Comparison of ENCODE assay signal across 11 mouse cellular contexts in the genomic region with DNA sequence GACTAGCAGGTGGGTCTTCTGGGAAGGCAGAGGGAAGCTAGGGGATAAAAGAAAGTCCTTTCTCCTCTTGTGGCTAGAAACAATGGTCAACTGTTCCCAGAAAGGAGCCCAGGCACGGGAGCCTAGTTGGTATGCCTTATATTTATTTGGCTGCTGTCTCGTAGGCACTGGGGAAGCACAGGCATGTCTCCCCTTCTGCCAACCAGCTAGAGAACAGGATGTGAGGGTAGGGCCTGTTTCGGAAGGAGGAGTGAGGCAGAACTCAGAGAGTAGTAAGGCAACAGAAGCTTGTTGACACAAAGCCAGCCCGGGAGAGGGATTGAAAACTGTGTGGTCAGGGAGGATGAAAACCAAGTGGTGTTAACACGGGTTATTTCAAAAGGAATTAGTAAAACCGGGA.
DNase-seq lines count a peak whose midpoint lies in the region; ATAC-seq and TF ChIP-seq lines count a peak whose summit lies in the region.
"Had no signal": no experiment of that assay in that cellular context is flagged by ENCODE, and none has a peak within 500 bp of the region (broad histone marks: within the 10 kb centered on the region; RNA-seq: fewer than 3 reads in every experiment).

No protein-coding gene starts in this region.

- no peak for TF ChIP-seq POLR2A in thymus, adult 2 months (IDR thresholded peaks at IDR 0.05; ENCODE audit: control insufficient read depth, extremely low read depth, insufficient read depth, low read length, poor library complexity)

- H3K27ac ChIP-seq in heart, embryonic 11.5 days (ENCODE audit: low read depth, low read length), result no peak overlapping the region
- peak overlapping the region; percentile 49; the same call in 1 of the 2 replicates for H3K27ac ChIP-seq in lung, embryonic 16.5 days (ENCODE audit: low read length)
- H3K27ac ChIP-seq in forebrain, embryonic 14.5 days (ENCODE audit: low read depth, low read length), result peak overlapping the region; percentile 46; the same call in 1 of the 2 replicates
- H3K27ac ChIP-seq in neural tube, embryonic 15.5 days (replicated peaks), result peak overlapping the region; percentile 30; the same call in 1 of the 2 replicates
- no peak overlapping the region for H3K27ac ChIP-seq in thymus, adult 2 months (ENCODE audit: control insufficient read depth, insufficient read depth, low read length)

- H3K9me3 ChIP-seq in heart, embryonic 11.5 days (replicated peaks; ENCODE audit: control insufficient read depth, low read length), result no peaks in the 10 kb centered on the region
- H3K9me3 ChIP-seq in lung, embryonic 16.5 days (ENCODE audit: control insufficient read depth, low read length), result no peaks in the 10 kb centered on the region
- no peaks in the 10 kb centered on the region for H3K9me3 ChIP-seq in forebrain, embryonic 14.5 days (replicated peaks; ENCODE audit: control insufficient read depth, low read length)
- H3K9me3 ChIP-seq in neural tube, embryonic 15.5 days (replicated peaks), result no peaks in the 10 kb centered on the region

- H3K4me3 ChIP-seq in heart, embryonic 11.5 days (ENCODE audit: low read depth, low read length), result no peak overlapping the region
- H3K4me3 ChIP-seq in lung, embryonic 16.5 days (ENCODE audit: low read length), result no peak overlapping the region
- no peak overlapping the region for H3K4me3 ChIP-seq in forebrain, embryonic 14.5 days (ENCODE audit: low read depth, low read length)
- H3K4me3 ChIP-seq in neural tube, embryonic 15.5 days (replicated peaks), result no peak overlapping the region
- no peak overlapping the region for H3K4me3 ChIP-seq in thymus, adult 2 months (ENCODE audit: control insufficient read depth, insufficient read depth, low read length)

- no peaks in the 10 kb centered on the region for H3K36me3 ChIP-seq in heart, embryonic 11.5 days (ENCODE audit: control insufficient read depth, insufficient read depth, low read length)
- no peaks in the 10 kb centered on the region for H3K36me3 ChIP-seq in lung, embryonic 16.5 days (ENCODE audit: control insufficient read depth, insufficient read depth, low read length)
- H3K36me3 ChIP-seq in forebrain, embryonic 14.5 days (ENCODE audit: control insufficient read depth, insufficient read depth, low read length), result no peaks in the 10 kb centered on the region
- H3K36me3 ChIP-seq in neural tube, embryonic 15.5 days, result no peaks in the 10 kb centered on the region
- no peaks in the 10 kb centered on the region for H3K36me3 ChIP-seq in thymus, adult 2 months (ENCODE audit: control insufficient read depth, insufficient read depth, low read length)

- no peak overlapping the region for H3K9ac ChIP-seq in heart, embryonic 11.5 days (ENCODE audit: low read depth, low read length)
- no peak overlapping the region for H3K9ac ChIP-seq in lung, embryonic 16.5 days (ENCODE audit: low read length)
- no peak overlapping the region for H3K9ac ChIP-seq in forebrain, embryonic 14.5 days (ENCODE audit: low read length)
- H3K9ac ChIP-seq in neural tube, embryonic 15.5 days (replicated peaks), result no peak overlapping the region

- no peak for ATAC-seq in heart, embryonic 11.5 days (replicated peaks; ENCODE audit: insufficient number of reproducible peaks, low FRiP score, low TSS enrichment)
- peak; percentile 24; the same call in 1 of the 2 replicates for ATAC-seq in lung, embryonic 16.5 days (ENCODE audit: low read depth)
- no peak for ATAC-seq in forebrain, embryonic 14.5 days
- ATAC-seq in neural tube, embryonic 15.5 days (ENCODE audit: low FRiP score), result no peak

- H3K4me2 ChIP-seq in heart, embryonic 11.5 days, result 0 out of 2 replicates have a peak overlapping the region, but pooled peaks have one; percentile 7
- no peak overlapping the region; the same call in 1 of the 2 replicates for H3K4me2 ChIP-seq in lung, embryonic 16.5 days (ENCODE audit: low read depth, low read length)
- H3K4me2 ChIP-seq in forebrain, embryonic 14.5 days (ENCODE audit: low read length), result no peak overlapping the region
- H3K4me2 ChIP-seq in neural tube, embryonic 15.5 days, result no peak overlapping the region

- TF ChIP-seq CTCF in thymus, adult 2 months (IDR thresholded peaks at IDR 0.05; ENCODE audit: borderline replicate concordance, control insufficient read depth, extremely low read depth, insufficient read depth, low read length, poor library complexity), result no peak

- H3K4me1 ChIP-seq in heart, embryonic 11.5 days (ENCODE audit: control insufficient read depth, insufficient read depth, low read length), result peaks cover 7% of the 10 kb centered on the region
- H3K4me1 ChIP-seq in lung, embryonic 16.5 days (replicated peaks; ENCODE audit: control insufficient read depth, insufficient read depth, low read length), result peaks cover 10% of the 10 kb centered on the region
- peaks cover 9% of the 10 kb centered on the region; the same call in 1 of the 2 replicates for H3K4me1 ChIP-seq in forebrain, embryonic 14.5 days (ENCODE audit: control insufficient read depth, insufficient read depth, low read length)
- H3K4me1 ChIP-seq in neural tube, embryonic 15.5 days, result peaks cover 11% of the 10 kb centered on the region
- H3K4me1 ChIP-seq in thymus, adult 2 months (replicated peaks; ENCODE audit: control insufficient read depth, insufficient read depth, low read length), result peaks cover 11% of the 10 kb centered on the region; the same call in 1 of the 2 replicates

- no peaks in the 10 kb centered on the region for H3K27me3 ChIP-seq in heart, embryonic 11.5 days (ENCODE audit: control insufficient read depth, insufficient read depth, low read length)
- no peaks in the 10 kb centered on the region for H3K27me3 ChIP-seq in lung, embryonic 16.5 days (ENCODE audit: control insufficient read depth, insufficient read depth, low read depth, low read length)
- no peaks in the 10 kb centered on the region for H3K27me3 ChIP-seq in forebrain, embryonic 14.5 days (replicated peaks; ENCODE audit: control insufficient read depth, insufficient read depth, low read length)
- H3K27me3 ChIP-seq in neural tube, embryonic 15.5 days (replicated peaks), result no peaks in the 10 kb centered on the region
- no peaks in the 10 kb centered on the region for H3K27me3 ChIP-seq in thymus, adult 2 months (ENCODE audit: control insufficient read depth, insufficient read depth, low read length)

- 62% methylated on average over 6 of the region's 6 CpGs for WGBS in heart, embryonic 11.5 days (ENCODE audit: insufficient replicate concordance)
- 30% methylated on average over 6 of the region's 6 CpGs for WGBS in lung, embryonic 16.5 days
- 53% methylated on average over 6 of the region's 6 CpGs for WGBS in forebrain, embryonic 14.5 days
- WGBS in neural tube, embryonic 15.5 days, result 52% methylated on average over 6 of the region's 6 CpGs
- 26% methylated on average over 6 of the region's 6 CpGs for WGBS in thymus, adult 2 months

- no peak for DNase-seq in heart, adult 18-20 months
- no peak for DNase-seq in lung, postnatal 25 days (ENCODE audit: low spot score)
- no peak for DNase-seq in forebrain, embryonic 14.5 days (ENCODE audit: low spot score)
- no peak for DNase-seq in thymus, adult 2 months
- DNase-seq in yolk sac, embryonic 10.5 days (ENCODE audit: low spot score), result no peak
- DNase-seq: adrenal gland, adult 8-10 months; gastrocnemius, postnatal 36 days; right cerebral cortex, postnatal 4 days had no signal

Comparison
In these comparisons a context has a peak if more than half of its experiments do, and no peak if none do; other contexts are left out.
1. H3K27ac ChIP-seq: peak in lung, embryonic 16.5 days (single experiment), forebrain, embryonic 14.5 days (single experiment) and neural tube, embryonic 15.5 days (single experiment); none in heart, embryonic 11.5 days (single experiment) and thymus, adult 2 months (single experiment).